Mouse (Mus musculus) liver, adult 10 weeks (tissue): Measurements from ENCODE around the gene Nans. TPM values are rescaled to one million over a fixed set of nuclear protein-coding genes. Genes with fewer than 3 reads are reported as not detected.

Experiments used
- polyA plus RNA-seq: library from polyadenylated mRNA; stranded (reverse); fragments of 350-450 nt; fragmentation: Illumina TruSeq; extraction: RNeasy Lipid Tissue Mini Kit (QIAGEN cat#74804); gene quantifications from one replicate; pipeline ENCODE4 v1.2.3, GENCODE M21; 2014; ENCODE audit warnings: low read depth, low replicate concordance

The Nans gene
- polyA plus RNA-seq: 4.4 TPM

DNA sequence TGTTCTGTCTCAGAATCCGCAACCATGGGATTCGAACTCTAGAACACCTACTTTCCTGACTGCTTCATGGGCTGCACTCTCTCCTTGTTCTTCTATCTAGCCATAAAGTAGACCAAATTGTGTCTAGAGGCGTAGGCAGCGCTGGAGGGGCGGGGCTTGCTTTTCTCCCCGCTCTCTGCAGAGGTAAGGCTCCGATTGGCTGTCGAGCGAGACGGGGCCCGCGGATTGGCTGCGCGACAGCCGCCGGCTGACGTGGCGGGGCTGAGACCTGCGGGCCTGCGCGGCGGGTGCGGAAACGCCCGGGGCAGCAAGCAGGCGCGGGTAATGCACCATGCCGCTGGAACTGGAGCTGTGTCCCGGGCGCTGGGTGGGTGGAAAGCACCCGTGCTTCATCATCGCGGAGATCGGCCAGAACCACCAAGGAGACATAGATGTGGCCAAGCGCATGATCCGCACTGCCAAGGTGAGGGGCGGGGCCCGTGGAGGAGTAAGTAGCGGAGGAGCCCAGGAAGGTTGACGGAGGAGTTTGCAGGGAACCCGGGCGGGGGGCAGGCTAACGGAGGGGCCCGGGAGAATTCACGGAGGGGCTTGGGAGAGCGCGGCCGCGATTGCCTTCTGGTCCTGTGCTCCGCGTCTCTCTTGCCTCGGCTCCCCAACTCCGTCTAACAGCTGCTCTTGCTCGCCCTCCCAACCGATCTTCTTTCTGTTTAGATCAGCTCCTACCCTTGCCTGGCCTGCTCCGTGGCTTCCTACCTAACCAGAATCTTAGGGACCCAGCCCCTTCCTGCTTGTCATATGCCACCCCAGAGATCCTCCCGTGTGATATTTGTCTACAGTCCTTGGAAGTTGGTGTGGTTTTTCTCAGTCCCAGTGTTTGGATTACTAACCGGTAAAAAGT, at the start of gene Nans:
Gene Nans, plus strand, starts transcription at position 221 of the 898 bp plus-strand sequence.

DNA sequence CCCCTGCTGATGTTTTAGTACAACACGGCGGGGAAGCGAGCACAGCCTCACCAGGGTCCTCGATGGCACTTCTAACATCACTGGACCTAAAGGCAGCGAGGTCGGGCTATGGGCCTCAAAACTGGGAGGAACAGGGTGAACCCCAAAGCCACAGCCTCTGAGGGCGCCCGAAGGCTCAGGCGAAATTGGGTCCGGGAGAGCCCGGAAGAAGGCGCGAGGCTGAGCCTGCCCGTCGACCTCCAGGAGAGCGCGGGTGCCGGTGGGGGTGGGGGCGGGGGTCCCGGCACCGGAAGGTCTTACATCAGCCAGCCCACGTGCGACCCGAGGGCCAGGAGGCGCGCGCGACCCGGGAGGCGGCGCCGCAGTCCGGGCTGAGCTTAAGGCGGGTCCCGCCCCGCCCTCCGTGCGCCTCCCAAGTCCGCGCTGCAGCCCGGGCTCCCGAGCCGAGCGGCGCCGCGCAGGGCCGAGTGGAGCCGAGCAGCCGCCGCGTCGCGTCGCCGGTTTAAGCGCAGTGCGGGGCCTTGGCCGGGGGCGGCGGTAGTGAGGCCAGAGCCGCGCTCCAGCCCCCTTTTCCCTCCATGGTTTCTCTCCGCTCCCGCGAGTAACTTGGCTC, 38.4 kb upstream of the Nans start, which contains the start of gene Anp32b:
Gene Anp32b, plus strand, starts transcription at position 384 of the 613 bp plus-strand sequence.

DNA sequence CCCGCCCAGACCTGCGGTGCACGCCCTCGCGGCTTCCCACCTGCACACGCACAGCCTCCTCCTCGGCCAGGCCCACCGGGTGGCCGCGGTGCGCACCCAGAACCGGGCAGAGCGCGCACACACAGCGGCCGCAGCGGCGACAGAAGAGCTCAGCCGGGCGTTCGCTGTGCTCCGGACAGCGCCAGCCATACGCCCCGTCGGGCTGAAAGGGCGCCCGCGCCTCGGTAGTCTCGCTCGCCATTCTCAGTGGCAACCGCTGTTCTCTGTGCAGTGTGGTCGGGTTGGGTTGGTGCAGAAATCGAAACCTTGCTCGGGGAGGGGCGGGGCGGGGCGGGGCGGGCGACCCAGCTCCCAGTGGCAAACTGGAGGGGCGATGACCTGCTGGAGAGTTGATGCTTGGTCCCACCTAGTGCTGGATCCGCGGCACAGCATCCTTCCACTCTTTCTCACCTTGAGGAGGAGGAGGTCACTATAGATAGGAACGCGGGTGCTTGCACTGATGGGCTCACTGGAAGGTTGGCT, 46.9 kb downstream of the Nans start, which contains the start of gene Trim14:
Gene Trim14, minus strand, starts transcription at position 302 of the 522 bp plus-strand sequence.

Other genes with a start within 250 kb of the Nans start
- not detected for gene Foxe1, start 145.6 kb upstream of the Nans start, polyA plus RNA-seq
- gene Trmo, start 99.8 kb upstream of the Nans start, polyA plus RNA-seq: 0.93 TPM
- gene Hemgn, start 75.7 kb upstream of the Nans start, polyA plus RNA-seq: not detected
- 82.9 TPM for gene Anp32b, start 38.3 kb upstream of the Nans start, polyA plus RNA-seq
- 29.6 TPM for gene Trim14, start 46.9 kb downstream of the Nans start, polyA plus RNA-seq
- 0.45 TPM for gene Coro2a, start 113.0 kb downstream of the Nans start, polyA plus RNA-seq
- gene Tbc1d2, start 161.0 kb downstream of the Nans start, polyA plus RNA-seq: not detected